Mouse (Mus musculus): ENCODE results near the gene Coro1c.

DNA sequence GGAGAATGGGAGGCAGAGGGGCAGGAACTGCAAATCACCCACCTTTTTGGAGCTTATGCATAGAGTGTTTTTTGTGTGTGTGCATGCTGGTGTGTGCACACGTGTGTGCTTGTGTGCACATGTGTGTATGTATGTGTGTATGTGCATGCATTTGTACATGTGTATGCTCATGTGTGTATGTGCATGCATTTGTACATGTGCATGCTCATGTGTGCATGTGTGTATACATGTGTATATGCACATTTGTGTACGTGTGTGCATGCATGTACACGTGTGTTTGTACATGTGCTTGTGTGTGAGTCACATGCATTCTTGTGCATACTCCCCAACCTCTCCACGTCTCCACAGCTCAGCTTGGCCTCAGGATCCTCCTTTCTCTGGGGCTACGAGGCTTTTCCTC, 77.8 kb downstream of the Coro1c start:
- no peak for TF ChIP-seq POLR2A (IDR thresholded peaks at IDR 0.05; ENCODE audit: low read depth, low read length)
- no peak for TF ChIP-seq CTCF (IDR thresholded peaks at IDR 0.05; ENCODE audit: borderline replicate concordance, insufficient read depth, low read length)

Data from embryonic fibroblast, embryonic 13.5 days (primary cell).